Mouse (Mus musculus): ENCODE results near the gene Neurl4.
"Not testable (repeated sequence)": the region's sequence is repeated elsewhere in the genome, so short reads cannot be mapped to it uniquely, and the experiment has no call there.

Gene Neurl4

GRCm38 (mm10) chr11:69913554-69914371 lies 12.9 kb downstream of the Neurl4 start, which contains the start of gene Gps2:
Gps2 (plus strand) TSS chr11:69913888.
- peak; percentile 79 to 92 for DNase-seq (ENCODE audit: low spot score in 2 of 2)

- no peak for DNase-seq (ENCODE audit: low spot score in 2 of 2)
Observed at GRCm38 (mm10) chr11:69914372-69914764, 13.5 kb downstream of the Neurl4 start.

- DNase-seq (ENCODE audit: low spot score in 2 of 2), result no peak
Observed at GRCm38 (mm10) chr11:69914917-69915430, 14.1 kb downstream of the Neurl4 start.

GRCm38 (mm10) chr11:69915667-69916627 lies 15.1 kb downstream of the Neurl4 start:
- no peak for DNase-seq (ENCODE audit: low spot score in 2 of 2)

GRCm38 (mm10) chr11:69916652-69917378 lies 15.9 kb downstream of the Neurl4 start:
- DNase-seq (ENCODE audit: low spot score in 2 of 2), result not testable (repeated sequence)

GRCm38 (mm10) chr11:69917379-69917948 lies 16.6 kb downstream of the Neurl4 start:
- no peak for DNase-seq (ENCODE audit: low spot score in 2 of 2)

- no peak for DNase-seq (ENCODE audit: low spot score in 2 of 2)
Observed at GRCm38 (mm10) chr11:69918118-69918517, 17.2 kb downstream of the Neurl4 start.

GRCm38 (mm10) chr11:69919053-69919452 lies 18.2 kb downstream of the Neurl4 start:
- no peak for DNase-seq (ENCODE audit: low spot score in 2 of 2)

GRCm38 (mm10) chr11:69919661-69920265 lies 18.9 kb downstream of the Neurl4 start:
- DNase-seq (ENCODE audit: low spot score in 2 of 2), result peak in 1 of 2 experiments; percentile 45

GRCm38 (mm10) chr11:69920266-69921031 lies 19.6 kb downstream of the Neurl4 start:
- DNase-seq (ENCODE audit: low spot score in 2 of 2), result no peak

- DNase-seq (ENCODE audit: low spot score in 2 of 2), result peak; percentile 100
Observed at GRCm38 (mm10) chr11:69921114-69922011, 20.5 kb downstream of the Neurl4 start, which contains the start of gene Eif5a. Eif5a (minus strand) TSS chr11:69921958.

GRCm38 (mm10) chr11:69922012-69922756 lies 21.3 kb downstream of the Neurl4 start:
- DNase-seq (ENCODE audit: low spot score in 2 of 2), result no peak

GRCm38 (mm10) chr11:69922796-69923195 lies 21.9 kb downstream of the Neurl4 start:
- DNase-seq (ENCODE audit: low spot score in 2 of 2), result no peak

GRCm38 (mm10) chr11:69927501-69927900 lies 26.6 kb downstream of the Neurl4 start:
- DNase-seq (ENCODE audit: low spot score in 2 of 2), result no peak

GRCm38 (mm10) chr11:69929712-69930111 lies 28.8 kb downstream of the Neurl4 start:
- no peak for DNase-seq (ENCODE audit: low spot score in 2 of 2)

- not testable (repeated sequence) for DNase-seq (ENCODE audit: low spot score in 2 of 2)
Observed at GRCm38 (mm10) chr11:69930176-69930575, 29.3 kb downstream of the Neurl4 start.

GRCm38 (mm10) chr11:69930967-69931537 lies 30.2 kb downstream of the Neurl4 start:
- no peak for DNase-seq (ENCODE audit: low spot score in 2 of 2)

GRCm38 (mm10) chr11:69931769-69932168 lies 30.9 kb downstream of the Neurl4 start:
- DNase-seq (ENCODE audit: low spot score in 2 of 2), result no peak

Data from left cerebral cortex, adult 9 months (tissue).